Mouse (Mus musculus) heart, postnatal 0 days (tissue): ENCODE data around the gene Csdc2.

ENCODE experiments used
- CTCF ChIP-seq: IDR thresholded peaks from 2 replicates; pipeline ENCODE4 v1.5.1; 2016; ENCODE audit warnings: antibody characterized with exemption, control low read depth, low read depth
- EP300 ChIP-seq: IDR thresholded peaks from 2 replicates; pipeline ENCODE4 v1.6.1; 2016; ENCODE audit warnings: antibody characterized with exemption, low read depth

DNA sequence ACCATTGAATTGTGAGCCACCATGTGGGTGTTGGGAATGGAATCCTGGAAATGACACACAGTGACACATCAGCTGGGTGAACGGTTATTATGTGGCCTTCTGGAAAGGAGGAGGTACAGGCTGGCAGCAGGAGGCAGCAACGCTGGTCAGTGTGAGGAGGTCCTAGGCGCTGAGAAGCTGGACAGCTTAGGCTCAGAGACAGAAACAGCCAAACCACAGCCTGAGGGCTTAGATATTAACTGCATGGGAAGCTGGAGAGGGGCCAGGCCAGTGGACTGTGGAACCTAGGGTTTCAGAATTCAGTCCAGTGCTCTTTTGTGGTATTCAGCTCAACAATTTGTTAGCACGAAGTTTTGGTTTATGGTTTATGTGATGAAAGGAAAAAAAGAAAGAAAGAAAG, 8.8 kb upstream of the Csdc2 start:
- TF ChIP-seq CTCF (no peak), EP300 (no peak)
